Mouse (Mus musculus): ENCODE results near the gene Gm17720. TPM values are rescaled to one million over a fixed set of nuclear protein-coding genes. Genes with fewer than 3 reads are reported as not detected.

Gene Gm17720
- not detected for total RNA-seq (2022)

- no peak for DNase-seq (ENCODE audit: low spot score)
Observed at GRCm38 (mm10) chr8:110102653-110103052, at the start of gene Gm17720. Gm17720 (minus strand) TSS chr8:110102753.

GRCm38 (mm10) chr8:110145538-110145937 lies 43.0 kb upstream of the Gm17720 start:
- DNase-seq (ENCODE audit: low spot score), result peak; percentile 5

GRCm38 (mm10) chr8:110140770-110141169 lies 38.2 kb upstream of the Gm17720 start:
- DNase-seq (ENCODE audit: low spot score), result no peak

GRCm38 (mm10) chr8:110140156-110140555 lies 37.6 kb upstream of the Gm17720 start:
- DNase-seq (ENCODE audit: low spot score), result no peak

- no peak for DNase-seq (ENCODE audit: low spot score)
Observed at GRCm38 (mm10) chr8:110135515-110135914, 33.0 kb upstream of the Gm17720 start.

GRCm38 (mm10) chr8:110134236-110134635 lies 31.7 kb upstream of the Gm17720 start:
- no peak for DNase-seq (ENCODE audit: low spot score)

- DNase-seq (ENCODE audit: low spot score), result peak; percentile 35
Observed at GRCm38 (mm10) chr8:110130537-110130936, 28.0 kb upstream of the Gm17720 start.

GRCm38 (mm10) chr8:110119715-110120114 lies 17.2 kb upstream of the Gm17720 start:
- no peak for DNase-seq (ENCODE audit: low spot score)

- DNase-seq (ENCODE audit: low spot score), result no peak
Observed at GRCm38 (mm10) chr8:110101676-110102075, 877 bp downstream of the Gm17720 start.

- DNase-seq (ENCODE audit: low spot score), result no peak
Observed at GRCm38 (mm10) chr8:110100907-110101306, 1.6 kb downstream of the Gm17720 start, which contains the start of gene Gm21964. Gm21964 (plus strand) TSS chr8:110101207.

GRCm38 (mm10) chr8:110091869-110092268 lies 10.7 kb downstream of the Gm17720 start:
- DNase-seq (ENCODE audit: low spot score), result no peak

GRCm38 (mm10) chr8:110082416-110083105 lies 20.0 kb downstream of the Gm17720 start:
- DNase-seq (ENCODE audit: low spot score), result no peak

- no peak for DNase-seq (ENCODE audit: low spot score)
Observed at GRCm38 (mm10) chr8:110079282-110080221, 23.0 kb downstream of the Gm17720 start, which contains the start of gene Zfp612. Zfp612 (plus strand) TSS chr8:110079746.

GRCm38 (mm10) chr8:110074496-110074895 lies 28.1 kb downstream of the Gm17720 start:
- DNase-seq (ENCODE audit: low spot score), result no peak

GRCm38 (mm10) chr8:110071600-110071999 lies 31.0 kb downstream of the Gm17720 start:
- DNase-seq (ENCODE audit: low spot score), result no peak

GRCm38 (mm10) chr8:110069706-110070105 lies 32.8 kb downstream of the Gm17720 start:
- no peak for DNase-seq (ENCODE audit: low spot score)

GRCm38 (mm10) chr8:110065676-110066075 lies 36.9 kb downstream of the Gm17720 start:
- no peak for DNase-seq (ENCODE audit: low spot score)

- no peak for DNase-seq (ENCODE audit: low spot score)
Observed at GRCm38 (mm10) chr8:110064606-110065365, 37.8 kb downstream of the Gm17720 start.

- no peak for DNase-seq (ENCODE audit: low spot score)
Observed at GRCm38 (mm10) chr8:110064161-110064560, 38.4 kb downstream of the Gm17720 start.

- DNase-seq (ENCODE audit: low spot score), result no peak
Observed at GRCm38 (mm10) chr8:110058207-110058606, 44.3 kb downstream of the Gm17720 start.

- no peak for DNase-seq (ENCODE audit: low spot score)
Observed at GRCm38 (mm10) chr8:110051208-110051607, 51.3 kb downstream of the Gm17720 start.

- no peak for DNase-seq (ENCODE audit: low spot score)
Observed at GRCm38 (mm10) chr8:110040509-110040908, 62.0 kb downstream of the Gm17720 start.
